21 mouse cellular contexts compared by ENCODE assay signal in the genomic region with DNA sequence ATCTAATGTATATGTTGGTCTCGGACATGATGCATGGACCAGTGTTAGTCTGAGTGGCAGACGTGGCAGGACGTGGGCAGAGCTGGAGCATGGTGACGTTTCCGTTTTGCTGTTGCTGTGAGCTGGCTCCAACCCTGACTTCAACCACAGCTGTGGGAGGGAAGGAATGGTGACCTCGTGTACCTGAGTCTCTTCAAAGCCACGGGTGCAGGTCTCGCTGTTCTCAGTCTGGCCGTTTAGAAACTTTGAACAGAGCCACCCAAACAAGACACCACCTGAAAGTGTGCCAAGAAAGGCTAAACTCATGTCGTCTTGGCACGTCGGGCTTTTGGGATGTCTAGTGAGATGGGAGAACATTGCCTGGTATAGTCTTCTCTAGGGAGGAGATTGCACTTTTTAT. TPM values are rescaled to one million over a fixed set of nuclear protein-coding genes. Genes with fewer than 3 reads are reported as not detected.
DNase-seq lines count a peak whose midpoint lies in the region; ATAC-seq lines count a peak whose summit lies in the region.
"Had no signal": no experiment of that assay in that cellular context is flagged by ENCODE, and none has a peak within 500 bp of the region (broad histone marks: within the 10 kb centered on the region; RNA-seq: fewer than 3 reads in every experiment).

No protein-coding gene starts in this region.

- peak; percentile 58 for DNase-seq in kidney, postnatal 36 days
- DNase-seq in kidney, adult 8-10 months, result no peak
- peak; percentile 42 for DNase-seq in CD4-positive, CD25-positive, alpha-beta regulatory T cell, adult 2 months (ENCODE audit: low read depth, low spot score)
- peak; percentile 26 for DNase-seq in thymus, postnatal 14 days
- no peak for DNase-seq in Muller cell, postnatal 12 days (ENCODE audit: inconsistent ontology term)
- DNase-seq: adrenal gland, postnatal 36 days; cerebellum, adult 8-10 months; heart, postnatal 36 days; kidney, adult 9 months; lung, postnatal 10 days had no signal

- peak; percentile 54 for ATAC-seq in activated CD4-positive, CD25-positive, alpha-beta regulatory T cell, adult 4 months
- ATAC-seq in erythroblast, adult 5-6 weeks (replicated peaks; ENCODE audit: low FRiP score, poor library complexity, severe bottlenecking), result no peak

RNA-seq across cellular contexts. Expression of gene Cd160, which starts 17.8 kb away (rescaled TPM):
- 10 to 100 TPM; 26.1 to 55.0 TPM for polyA plus RNA-seq in activated CD4-positive, CD25-positive, alpha-beta regulatory T cell, adult 4 months (2017; shearing (Covaris generic))
- total RNA-seq in erythroblast, adult 5-6 weeks (2015; ENCODE audit: low replicate concordance), result not detected in 2 replicates
- 0.70 TPM in 1 of 2 replicates, not detected in the other for total RNA-seq in erythroblast, adult 5-6 weeks (2017; ENCODE audit: low replicate concordance)
- total RNA-seq: gastrocnemius, postnatal 36 days; heart, postnatal 36 days; layer of hippocampus, adult 2 months; left cerebral cortex, adult 2 months; midbrain, postnatal 0 days had no signal
- polyA plus RNA-seq: heart, embryonic 12.5 days had no signal

RNA-seq across cellular contexts. Expression of gene Pdzk1, which starts 17.9 kb away (rescaled TPM):
- polyA plus RNA-seq in activated CD4-positive, CD25-positive, alpha-beta regulatory T cell, adult 4 months (2017; shearing (Covaris generic)), result under 1 TPM in 1 of 2 experiments, not detected in 1; 0.89 TPM
- total RNA-seq in erythroblast, adult 5-6 weeks (2015; ENCODE audit: low replicate concordance), result 1.3 TPM in 1 of 2 replicates, not detected in the other
- 1.4 and 5.4 TPM in 2 replicates for total RNA-seq in erythroblast, adult 5-6 weeks (2017; ENCODE audit: low replicate concordance)
- total RNA-seq: adrenal gland, postnatal 36 days; gastrocnemius, postnatal 36 days; heart, postnatal 36 days had no signal
- polyA plus RNA-seq: embryonic facial prominence, embryonic 14.5 days; forebrain, embryonic 10.5 days; limb, embryonic 13.5 days; neural tube, embryonic 12.5 days had no signal

RNA-seq across cellular contexts. Expression of gene Gja5, which starts 57.5 kb away (rescaled TPM):
- under 1 TPM; 0.12 to 0.13 TPM for polyA plus RNA-seq in activated CD4-positive, CD25-positive, alpha-beta regulatory T cell, adult 4 months (2017; shearing (Covaris generic))
- total RNA-seq in erythroblast, adult 5-6 weeks (2015; ENCODE audit: low replicate concordance), result 1.3 TPM in 1 of 2 replicates, not detected in the other
- not detected in 2 replicates for total RNA-seq in erythroblast, adult 5-6 weeks (2017; ENCODE audit: low replicate concordance)

RNA-seq across cellular contexts. Expression of gene Gpr89, which starts 58.2 kb away (rescaled TPM):
- 10 to 100 TPM; 23.7 to 26.9 TPM for polyA plus RNA-seq in activated CD4-positive, CD25-positive, alpha-beta regulatory T cell, adult 4 months (2017; shearing (Covaris generic))
- total RNA-seq in erythroblast, adult 5-6 weeks (2015; ENCODE audit: low replicate concordance), result 2.5 and 4.6 TPM in 2 replicates
- total RNA-seq in erythroblast, adult 5-6 weeks (2017; ENCODE audit: low replicate concordance), result 4.7 and 6.0 TPM in 2 replicates

Comparison
In these comparisons a context has a peak if more than half of its experiments do, and no peak if none do; other contexts are left out.
1. DNase-seq: peak in kidney, postnatal 36 days (2 of 2), CD4-positive, CD25-positive, alpha-beta regulatory T cell, adult 2 months (single experiment) and thymus, postnatal 14 days (single experiment); none in kidney, adult 8-10 months (0 of 2) and Muller cell, postnatal 12 days (single experiment).